Mouse (Mus musculus) lung, postnatal 0 days (tissue): ENCODE data around the gene Gfap.

Experiments
- CTCF ChIP-seq: IDR thresholded peaks from 2 replicates; pipeline ENCODE4 v1.5.1; 2016; ENCODE audit warnings: antibody characterized with exemption, mild to moderate bottlenecking
- EP300 ChIP-seq: IDR thresholded peaks from 2 replicates; pipeline ENCODE4 v1.6.1; 2016; ENCODE audit warnings: antibody characterized with exemption, mild to moderate bottlenecking, control low read depth

DNA sequence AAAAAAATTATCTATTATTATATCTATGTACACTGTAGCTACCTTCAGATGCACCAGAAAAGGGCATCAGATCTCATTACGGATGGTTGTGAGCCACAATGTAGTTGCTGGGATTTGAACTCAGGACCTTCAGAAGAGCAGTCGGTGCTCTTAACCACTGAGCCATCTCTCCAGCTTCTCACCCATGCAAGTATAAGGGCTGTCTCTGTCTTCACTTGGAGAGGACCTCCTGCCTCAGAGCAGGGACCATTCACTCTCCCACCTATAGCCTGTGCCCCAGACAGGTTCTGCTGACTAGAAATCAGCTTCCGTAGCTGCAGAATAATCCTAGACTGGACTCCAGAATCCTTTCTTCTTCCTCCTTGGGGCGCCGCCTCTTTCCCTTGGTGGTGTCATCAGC is 1.4 kb upstream of the Gfap start:
- TF ChIP-seq CTCF, result no peak
- no peak for TF ChIP-seq EP300
